ENCODE assay signal across 17 mouse cellular contexts in genomic region chr2:178700825-178701224, GRCm38 (mm10).
"Had no signal": no experiment of that assay in that cellular context is flagged by ENCODE, and none has a peak within 500 bp of the region (broad histone marks: within the 10 kb centered on the region; RNA-seq: fewer than 3 reads in every experiment).

No protein-coding gene starts in this region.

- ATAC-seq: hindbrain, postnatal 0 days; intestine, embryonic 16.5 days had no signal

- DNase-seq: gastrocnemius, adult 2 months; gastrocnemius, postnatal 10 days; gastrocnemius, postnatal 25 days; heart, adult 11 months; heart, adult 2 months; heart, postnatal 14 days; heart, postnatal 36 days; kidney, adult 11 months; kidney, adult 2 months; kidney, adult 9 months; kidney, postnatal 14 days; kidney, postnatal 36 days; layer of hippocampus, adult 9-11 months; liver; liver, embryonic 13.5 days had no signal
